Mouse (Mus musculus) myocyte (in vitro differentiated cells): Measurements from ENCODE around the gene Rsph14.

Source experiments
- CEBPB ChIP-seq: IDR thresholded peaks from 2 replicates; pipeline ENCODE4 v1.6.1; 2011; ENCODE audit warnings: mild to moderate bottlenecking, moderate library complexity; ENCODE audit not compliant: poor library complexity, insufficient read depth, severe bottlenecking
- POLR2A ChIP-seq: IDR thresholded peaks from one replicate; pipeline ENCODE4 v1.6.1; 2011; ENCODE audit warnings: low read depth, mild to moderate bottlenecking, control low read depth, moderate library complexity; ENCODE audit not compliant: insufficient read length
- TCF12 ChIP-seq: IDR thresholded peaks from one replicate; pipeline ENCODE4 v1.6.1; 2011; ENCODE audit warnings: mild to moderate bottlenecking, control low read depth; ENCODE audit not compliant: poor library complexity, insufficient read depth, severe bottlenecking

GRCm38 (mm10) chr10:74973026-74973425, 59.4 kb downstream of the Rsph14 start:
- no peak for TF ChIP-seq POLR2A
- no peak for TF ChIP-seq CEBPB
- TF ChIP-seq TCF12 = no peak
